Mouse (Mus musculus): Measurements from ENCODE around the gene Pts.

Pts gene

GRCm38 (mm10) chr9:50490836-50491235 lies 37.7 kb downstream of the Pts start:
- DNase-seq (ENCODE audit: low spot score): no peak

GRCm38 (mm10) chr9:50485521-50485920 lies 43.0 kb downstream of the Pts start:
- peak; percentile 81 for DNase-seq (ENCODE audit: low spot score)

GRCm38 (mm10) chr9:50482743-50483142 lies 45.8 kb downstream of the Pts start:
- DNase-seq (ENCODE audit: low spot score): no peak

- DNase-seq (ENCODE audit: low spot score): no peak
Measured at GRCm38 (mm10) chr9:50479476-50479875, 49.0 kb downstream of the Pts start.

GRCm38 (mm10) chr9:50478826-50479225 lies 49.7 kb downstream of the Pts start:
- peak; percentile 45 for DNase-seq (ENCODE audit: low spot score)

GRCm38 (mm10) chr9:50477270-50477669 lies 51.3 kb downstream of the Pts start:
- DNase-seq (ENCODE audit: low spot score): no peak

GRCm38 (mm10) chr9:50476651-50477050 lies 51.9 kb downstream of the Pts start:
- no peak for DNase-seq (ENCODE audit: low spot score)

GRCm38 (mm10) chr9:50475745-50476144 lies 52.8 kb downstream of the Pts start:
- no peak for DNase-seq (ENCODE audit: low spot score)

GRCm38 (mm10) chr9:50475318-50475717 lies 53.2 kb downstream of the Pts start:
- no peak for DNase-seq (ENCODE audit: low spot score)

All from yolk sac, embryonic 10.5 days (tissue).